Mouse (Mus musculus): Measurements from ENCODE around the gene Tmppe.

- TF ChIP-seq CTCF (IDR thresholded peaks at IDR 0.05; ENCODE audit: control insufficient read depth, insufficient read depth, insufficient replicate concordance, low read depth, low read length) (no peak), POLR2A (IDR thresholded peaks at IDR 0.05; ENCODE audit: control insufficient read depth, low read depth, low read length) (no peak)
Observed at GRCm38 (mm10) chr9:114379871-114380270, 21.0 kb upstream of the Tmppe start.

Measured in testis, adult 2 months (tissue).